Mouse (Mus musculus) erythroblast, embryonic 14.5 days (primary cell): ENCODE results near the gene Atl1.

Experiments
- GATA1 ChIP-seq: IDR thresholded peaks from 2 replicates; pipeline ENCODE4 v1.6.1; 2012; ENCODE audit warnings: low read length, inconsistent platforms, mixed read lengths
- TAL1 ChIP-seq: IDR thresholded peaks from 3 replicates; pipeline ENCODE4 v1.6.1; 2012; ENCODE audit warnings: low read length, inconsistent platforms, mixed read lengths

DNA sequence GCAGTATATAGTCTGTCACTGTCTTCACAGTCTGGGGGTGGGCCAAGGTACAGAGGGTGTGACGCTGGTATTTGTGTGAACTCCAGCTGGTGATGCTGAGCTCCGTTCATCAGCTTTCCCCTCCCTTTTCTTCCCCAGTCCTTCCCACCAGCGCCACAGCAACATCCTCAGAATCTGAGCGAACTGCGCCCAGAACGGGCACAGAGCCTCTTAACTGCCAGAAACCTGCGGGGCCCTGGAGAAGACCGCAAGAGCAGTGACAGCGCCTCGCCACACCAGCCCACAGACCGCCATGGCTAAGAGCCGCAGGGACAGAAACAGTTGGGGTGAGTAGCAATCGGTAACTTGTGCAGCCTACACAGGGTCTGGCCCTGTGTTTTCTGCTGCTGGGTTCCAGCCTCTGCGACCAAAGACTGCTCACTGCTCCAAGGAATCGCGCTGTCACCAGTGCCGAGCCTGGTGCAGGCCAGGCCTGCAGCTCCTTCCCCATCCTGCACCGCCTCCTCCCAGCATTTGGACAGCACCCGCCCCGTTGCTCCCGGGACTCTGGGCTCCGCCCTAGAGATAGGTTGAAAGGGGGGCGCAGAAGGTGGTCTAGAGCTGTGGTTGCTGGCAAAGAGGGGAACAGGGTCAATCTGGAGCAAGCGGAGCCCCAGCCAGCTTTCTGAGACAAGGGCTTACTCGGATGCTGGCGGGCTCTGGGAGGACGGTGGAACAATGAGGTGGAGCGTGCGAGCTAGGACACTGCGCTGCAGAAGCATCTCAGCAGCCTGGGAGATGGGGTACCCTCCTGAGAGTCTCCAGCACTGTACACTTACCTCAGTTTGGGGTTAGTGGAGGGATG lies 15.5 kb downstream of the Atl1 start:
- no peak for TF ChIP-seq TAL1
- no peak for TF ChIP-seq GATA1
